Mouse (Mus musculus) neural tube, embryonic 13.5 days (tissue): ENCODE measurements around the gene Nav2. TPM values are rescaled to one million over a fixed set of nuclear protein-coding genes. Genes with fewer than 3 reads are reported as not detected.

ENCODE experiments used
- ATAC-seq: fragments of 200-750 bp; cut with Nextera tagmentation; 2 replicates; pipeline ENCODE4 v1.8.0; 2017; ENCODE audit warnings: low read depth, mild to moderate bottlenecking, moderate TSS enrichment, moderate library complexity
- H3K27ac ChIP-seq: fragments of 300-500 bp; sonication (generic); replicated peaks from 2 replicates; pipeline ENCODE4 v1.5.1; 2015; ENCODE audit warnings: moderate library complexity, mild to moderate bottlenecking, inconsistent platforms
- H3K27me3 ChIP-seq: fragments of 300-500 bp; sonication (generic); 2 replicates; pipeline ENCODE4 v1.6.1; 2015; ENCODE audit warnings: mild to moderate bottlenecking, inconsistent platforms
- H3K36me3 ChIP-seq: fragments of 300-500 bp; sonication (generic); 2 replicates; pipeline ENCODE4 v1.6.1; 2015; ENCODE audit warnings: mild to moderate bottlenecking, inconsistent platforms
- H3K4me1 ChIP-seq: fragments of 300-500 bp; sonication (generic); replicated peaks from 2 replicates; pipeline ENCODE4 v1.6.1; 2015; ENCODE audit warnings: inconsistent platforms
- H3K4me2 ChIP-seq: fragments of 300-500 bp; sonication (generic); 2 replicates; pipeline ENCODE4 v1.6.1; 2015; ENCODE audit warnings: inconsistent platforms, mild to moderate bottlenecking, moderate library complexity
- H3K4me3 ChIP-seq: fragments of 300-500 bp; sonication (generic); 2 replicates; pipeline ENCODE4 v1.5.1; 2015; ENCODE audit warnings: mild to moderate bottlenecking, inconsistent platforms
- H3K9ac ChIP-seq: fragments of 300-500 bp; sonication (generic); 2 replicates; pipeline ENCODE4 v1.6.1; 2015; ENCODE audit warnings: moderate library complexity, mild to moderate bottlenecking, inconsistent platforms
- H3K9me3 ChIP-seq: fragments of 300-500 bp; sonication (generic); 2 replicates; pipeline ENCODE4 v1.6.1; 2016; ENCODE audit warnings: inconsistent platforms
- WGBS: fragments of 180-500 bp; shearing (Covaris S2); methylation state at CpG from one replicate; pipeline ENCODE4 v1.1.7; 2015; 5-methylcytosine and 5-hydroxymethylcytosine counted together
- polyA plus RNA-seq: library from polyadenylated mRNA; unstranded; fragments of >200 nt; fragmentation: Nextera tagmentation; extraction: Ambion mirVana; gene quantifications from 2 replicates; pipeline ENCODE4 v1.2.1, GENCODE M21; 2015

Nav2 gene
- polyA plus RNA-seq, 1 experiment from 2014 or later: 19.6 TPM

DNA sequence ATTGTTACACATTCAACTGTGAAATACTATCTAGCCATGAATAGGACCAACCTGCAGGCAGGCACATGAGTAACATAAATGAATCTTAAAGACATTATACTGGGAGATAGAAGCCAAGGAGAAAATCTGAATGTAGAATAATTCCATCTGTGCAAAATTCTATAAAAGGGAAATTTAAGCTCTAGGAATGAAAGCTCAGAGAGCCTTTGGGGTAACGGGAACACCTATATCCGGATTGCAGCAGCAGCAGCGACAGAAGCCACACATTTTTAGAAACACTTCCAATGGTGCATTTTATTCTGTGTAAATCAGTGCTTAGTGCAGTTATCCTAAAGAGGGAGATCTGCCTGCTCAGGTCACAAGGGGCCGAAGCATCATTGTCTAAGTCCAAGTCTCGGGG lies 280.8 kb downstream of the Nav2 start:
- Histone ChIP-seq H3K4me2 (no peak overlapping the region), H3K4me3 (no peak overlapping the region), H3K9me3 (no peaks in the 10 kb centered on the region), H3K27me3 (no peaks in the 10 kb centered on the region), H3K27ac (peak overlapping the region; percentile 24; the same call in 1 of the 2 replicates), H3K9ac (no peak overlapping the region), H3K36me3 (no peaks in the 10 kb centered on the region), H3K4me1 (peaks cover 74% of the 10 kb centered on the region)
- no peak for ATAC-seq
- WGBS: 88% methylated on average over 5 of the region's 5 CpGs

DNA sequence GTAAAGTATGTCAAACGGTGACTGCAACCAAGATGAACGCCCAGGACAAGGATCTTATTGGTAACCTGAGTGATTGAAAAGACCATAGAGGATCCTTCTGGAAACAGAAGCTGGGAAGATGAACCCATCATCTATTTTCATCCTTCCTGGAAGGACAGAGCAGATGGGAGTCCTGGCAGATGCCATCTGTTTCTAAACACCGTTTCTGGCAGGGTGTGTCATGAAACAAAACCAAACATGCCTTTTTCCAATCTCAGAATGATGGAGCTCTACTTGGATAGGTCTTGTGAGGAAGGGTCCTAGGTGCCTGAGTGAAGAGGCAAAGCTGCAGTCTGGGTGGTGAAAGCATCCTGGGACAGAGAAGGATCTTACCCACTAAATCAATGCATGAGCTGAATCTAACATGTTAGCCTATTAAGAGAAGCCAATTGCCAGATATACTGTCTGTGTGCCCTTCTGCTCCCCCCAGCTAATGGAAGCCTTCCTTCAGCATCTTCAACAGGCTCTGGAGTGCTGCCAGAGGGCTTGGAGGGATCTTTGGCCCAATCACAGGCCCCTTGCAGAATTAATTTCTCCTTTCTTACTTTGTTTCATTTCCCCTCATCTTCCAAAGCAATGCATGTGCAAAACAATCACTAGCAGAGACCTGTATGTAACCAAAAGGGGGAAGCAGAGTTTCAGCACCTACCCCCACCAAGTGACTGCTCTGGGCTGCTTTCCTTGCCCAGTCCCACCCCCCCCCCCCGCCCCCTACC lies 281.9 kb downstream of the Nav2 start:
- no peak for ATAC-seq
- Histone ChIP-seq H3K9ac (no peak overlapping the region), H3K4me1 (peaks cover 63% of the 10 kb centered on the region), H3K9me3 (no peaks in the 10 kb centered on the region), H3K4me2 (no peak overlapping the region), H3K4me3 (no peak overlapping the region), H3K27ac (peak overlapping the region; percentile 84), H3K27me3 (no peaks in the 10 kb centered on the region), H3K36me3 (no peaks in the 10 kb centered on the region)
- WGBS: 77% methylated on average over 4 of the region's 4 CpGs

DNA sequence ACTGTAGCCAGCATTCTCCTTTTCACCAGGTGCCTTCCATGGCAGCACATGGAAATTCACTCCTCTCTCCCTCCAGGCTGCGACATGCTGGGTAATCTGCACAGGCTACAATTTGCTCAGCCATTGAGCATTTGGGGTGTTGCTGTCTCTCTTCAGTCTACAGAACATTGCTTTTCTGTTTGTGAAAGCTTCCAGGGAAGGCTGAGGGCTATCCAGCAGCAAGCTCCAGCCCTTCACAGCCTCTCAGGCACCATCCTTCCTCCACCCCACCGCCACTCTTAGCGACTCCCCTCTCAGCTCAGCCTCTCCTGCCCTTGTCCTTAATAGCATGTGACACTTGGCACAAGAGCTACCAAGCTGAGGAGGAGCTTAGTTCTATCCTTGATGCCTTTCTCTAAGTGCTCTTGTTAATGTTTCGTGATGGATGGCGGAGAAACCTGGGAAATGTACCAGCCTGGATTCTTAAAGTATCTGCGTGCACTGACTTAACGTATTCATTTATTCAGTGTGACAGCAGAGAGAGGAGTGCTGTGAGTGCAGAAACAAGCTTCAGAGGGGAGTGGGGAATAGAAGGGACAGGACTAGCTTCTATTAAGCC lies 282.7 kb downstream of the Nav2 start:
- H3K4me2 ChIP-seq: no peak overlapping the region
- H3K4me3 ChIP-seq: no peak overlapping the region
- no peaks in the 10 kb centered on the region for H3K36me3 ChIP-seq
- no peaks in the 10 kb centered on the region for H3K27me3 ChIP-seq
- no peaks in the 10 kb centered on the region for H3K9me3 ChIP-seq
- H3K9ac ChIP-seq: no peak overlapping the region; the same call in 1 of the 2 replicates
- 48% methylated on average over 7 of the region's 7 CpGs for WGBS
- H3K27ac ChIP-seq: peak overlapping the region; percentile 84
- ATAC-seq: peak; percentile 68
- peaks cover 66% of the 10 kb centered on the region for H3K4me1 ChIP-seq

DNA sequence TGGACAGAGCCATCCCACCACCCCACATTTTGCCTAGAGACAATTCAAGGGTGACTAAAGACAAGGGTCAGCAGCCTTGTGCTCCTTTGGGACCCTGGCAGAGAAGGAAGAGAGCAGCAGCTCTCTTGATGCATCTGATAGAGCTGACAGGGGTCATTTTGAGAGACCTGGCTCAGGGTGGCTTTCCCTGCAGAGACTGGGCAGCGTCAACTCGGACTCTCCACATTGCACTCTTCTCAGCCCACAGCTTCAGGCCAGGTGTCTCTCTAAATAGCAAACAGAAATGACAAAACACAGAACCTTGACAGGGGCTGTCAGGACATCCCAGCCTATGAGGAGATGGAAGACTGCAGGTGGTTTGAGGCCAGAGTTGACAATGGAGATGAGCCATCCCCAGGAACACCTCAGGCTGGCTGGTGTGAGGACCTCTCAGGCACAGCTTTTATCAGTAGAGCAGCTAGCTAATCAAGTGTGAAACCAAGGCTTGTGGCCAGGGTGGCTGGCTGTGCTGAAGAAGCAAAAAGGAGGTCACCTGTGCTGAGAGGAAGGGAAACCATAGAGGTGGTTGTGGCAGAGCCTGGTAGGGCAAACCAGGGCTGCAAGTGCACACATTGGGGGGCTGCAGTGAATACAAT lies 283.7 kb downstream of the Nav2 start:
- Histone ChIP-seq H3K27me3 (no peaks in the 10 kb centered on the region), H3K9me3 (no peaks in the 10 kb centered on the region), H3K4me1 (peaks cover 57% of the 10 kb centered on the region), H3K4me2 (no peak overlapping the region), H3K4me3 (no peak overlapping the region), H3K27ac (peak overlapping the region; percentile 84), H3K36me3 (no peaks in the 10 kb centered on the region), H3K9ac (no peak overlapping the region)
- 93% methylated on average over 2 of the region's 2 CpGs for WGBS
- no peak for ATAC-seq

DNA sequence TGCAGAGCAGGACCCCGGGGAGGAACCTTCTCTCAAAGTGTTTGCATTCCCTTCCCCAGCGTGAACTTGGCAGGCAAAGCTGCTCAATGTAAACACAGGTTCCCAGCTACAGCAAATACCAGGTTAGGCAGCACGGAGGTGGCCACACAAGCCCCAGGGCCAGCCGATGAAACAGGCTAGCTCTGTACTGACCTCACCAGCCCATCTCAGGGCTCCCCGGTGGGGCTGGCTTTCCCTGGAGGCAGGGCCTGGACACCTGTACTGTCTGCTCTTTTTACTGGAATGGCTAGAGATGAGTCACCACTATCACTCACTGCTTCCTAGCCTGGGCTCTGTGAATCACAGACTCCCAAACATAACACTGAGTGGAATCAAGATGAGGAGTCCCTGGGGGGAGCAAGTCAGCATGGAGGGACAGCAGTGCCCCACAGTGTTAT lies 287.2 kb downstream of the Nav2 start:
- no peaks in the 10 kb centered on the region for H3K36me3 ChIP-seq
- H3K9me3 ChIP-seq: no peaks in the 10 kb centered on the region
- H3K4me1 ChIP-seq: peaks cover 36% of the 10 kb centered on the region
- H3K27me3 ChIP-seq: no peaks in the 10 kb centered on the region
- no peak overlapping the region for H3K4me3 ChIP-seq
- WGBS: 61% methylated on average over 5 of the region's 5 CpGs
- no peak overlapping the region for H3K27ac ChIP-seq
- no peak overlapping the region for H3K4me2 ChIP-seq
- ATAC-seq: no peak
- H3K9ac ChIP-seq: no peak overlapping the region

DNA sequence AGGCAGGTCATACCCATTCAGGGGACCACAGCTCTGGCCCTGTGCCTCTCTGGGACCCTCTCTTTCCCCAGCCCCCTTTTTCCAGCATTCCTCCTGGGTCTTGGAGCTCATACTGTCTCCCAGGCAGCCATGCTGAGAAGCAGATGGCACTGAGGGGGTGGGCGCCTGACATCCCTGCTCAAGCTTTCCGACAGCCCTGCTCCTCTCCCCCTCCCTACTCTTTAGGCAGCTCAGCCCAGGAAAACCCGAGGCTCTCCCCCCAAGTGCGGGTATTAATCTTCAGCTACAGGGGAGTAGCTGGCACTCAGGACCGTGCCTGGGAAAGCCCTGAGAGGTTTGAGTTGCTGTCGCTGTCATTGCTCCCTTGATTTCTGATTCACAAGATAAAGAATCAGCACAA lies 290.9 kb downstream of the Nav2 start:
- Histone ChIP-seq H3K4me3 (no peak overlapping the region), H3K4me2 (no peak overlapping the region), H3K4me1 (peaks cover 38% of the 10 kb centered on the region), H3K36me3 (no peaks in the 10 kb centered on the region), H3K9ac (no peak overlapping the region), H3K27me3 (no peaks in the 10 kb centered on the region), H3K9me3 (no peaks in the 10 kb centered on the region), H3K27ac (peak overlapping the region; percentile 65)
- WGBS: 18% methylated on average over 6 of the region's 6 CpGs
- peak; percentile 68 for ATAC-seq

DNA sequence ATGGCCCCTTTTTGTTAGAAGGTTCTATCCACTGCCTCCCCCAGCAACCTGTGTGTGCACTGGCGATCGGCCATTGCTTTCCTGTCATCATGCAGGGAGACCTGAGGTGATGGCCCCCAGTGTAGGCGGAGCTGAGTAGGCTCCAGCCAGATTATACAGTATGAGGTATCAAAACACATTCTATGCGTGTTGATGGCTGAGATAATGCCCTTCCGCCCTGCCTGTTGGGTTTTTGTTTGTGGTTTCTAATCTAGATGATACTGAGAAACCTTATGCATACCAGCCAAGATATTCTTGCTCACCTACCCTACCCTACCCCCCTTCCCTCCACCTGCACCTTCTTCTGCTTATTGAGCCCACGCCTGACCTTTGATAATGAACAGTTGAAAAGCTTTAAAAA lies 291.8 kb downstream of the Nav2 start:
- ATAC-seq: no peak
- H3K9me3 ChIP-seq: no peaks in the 10 kb centered on the region
- H3K27ac ChIP-seq: no peak overlapping the region
- no peak overlapping the region for H3K4me2 ChIP-seq
- H3K9ac ChIP-seq: no peak overlapping the region
- H3K4me3 ChIP-seq: no peak overlapping the region
- H3K27me3 ChIP-seq: no peaks in the 10 kb centered on the region
- 88% methylated on average over 6 of the region's 6 CpGs for WGBS
- H3K4me1 ChIP-seq: peaks cover 38% of the 10 kb centered on the region
- H3K36me3 ChIP-seq: no peaks in the 10 kb centered on the region

DNA sequence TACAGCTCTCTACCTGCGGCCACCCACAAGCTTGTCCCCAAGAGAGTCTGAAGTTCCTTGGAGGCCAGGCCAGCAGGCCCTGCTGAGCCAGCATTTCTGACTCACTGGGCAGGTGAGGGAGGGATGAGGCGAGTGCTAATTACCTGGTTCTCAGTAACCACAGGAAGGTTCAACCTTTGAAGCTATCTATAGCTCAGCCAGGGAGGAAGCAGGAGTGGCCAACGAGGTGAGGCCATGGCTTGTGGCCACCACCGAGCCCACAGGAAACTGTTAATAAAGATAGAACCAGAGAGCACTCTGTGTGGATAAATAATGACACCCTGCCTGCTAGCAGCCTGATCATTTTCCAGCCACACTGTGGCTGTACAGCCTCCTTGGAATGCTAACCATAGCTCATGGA lies 294.5 kb downstream of the Nav2 start:
- Histone ChIP-seq H3K27ac (no peak overlapping the region), H3K27me3 (no peaks in the 10 kb centered on the region), H3K4me3 (no peak overlapping the region), H3K4me1 (peaks cover 34% of the 10 kb centered on the region), H3K36me3 (no peaks in the 10 kb centered on the region), H3K9me3 (no peaks in the 10 kb centered on the region), H3K9ac (no peak overlapping the region), H3K4me2 (no peak overlapping the region)
- WGBS: 71% methylated on average over 4 of the region's 4 CpGs
- no peak for ATAC-seq

DNA sequence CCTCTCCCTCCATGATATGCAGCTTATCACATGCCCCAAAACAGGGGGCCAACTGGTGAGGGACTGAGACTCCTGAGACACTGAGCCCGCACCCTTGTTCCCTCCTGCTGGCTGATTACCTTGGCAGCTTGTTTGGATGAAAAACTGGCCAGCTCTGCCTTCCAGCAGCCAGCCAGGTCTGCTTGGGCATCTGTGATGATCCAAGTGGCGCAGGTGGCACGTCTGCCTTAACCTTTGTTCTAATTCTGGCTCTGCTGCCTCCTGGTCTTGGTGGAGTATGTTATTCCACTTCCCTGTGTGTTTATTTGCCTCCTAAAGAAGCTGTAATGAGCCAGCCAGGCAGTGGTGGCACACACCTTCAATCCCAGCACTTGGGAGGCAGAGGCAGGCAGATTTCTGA lies 296.3 kb downstream of the Nav2 start:
- no peak overlapping the region for H3K9ac ChIP-seq
- H3K36me3 ChIP-seq: no peaks in the 10 kb centered on the region
- no peak overlapping the region for H3K27ac ChIP-seq
- no peak overlapping the region for H3K4me3 ChIP-seq
- 89% methylated on average over 3 of the region's 3 CpGs for WGBS
- no peak for ATAC-seq
- H3K9me3 ChIP-seq: no peaks in the 10 kb centered on the region
- H3K4me1 ChIP-seq: peaks cover 32% of the 10 kb centered on the region
- H3K27me3 ChIP-seq: no peaks in the 10 kb centered on the region
- no peak overlapping the region for H3K4me2 ChIP-seq

DNA sequence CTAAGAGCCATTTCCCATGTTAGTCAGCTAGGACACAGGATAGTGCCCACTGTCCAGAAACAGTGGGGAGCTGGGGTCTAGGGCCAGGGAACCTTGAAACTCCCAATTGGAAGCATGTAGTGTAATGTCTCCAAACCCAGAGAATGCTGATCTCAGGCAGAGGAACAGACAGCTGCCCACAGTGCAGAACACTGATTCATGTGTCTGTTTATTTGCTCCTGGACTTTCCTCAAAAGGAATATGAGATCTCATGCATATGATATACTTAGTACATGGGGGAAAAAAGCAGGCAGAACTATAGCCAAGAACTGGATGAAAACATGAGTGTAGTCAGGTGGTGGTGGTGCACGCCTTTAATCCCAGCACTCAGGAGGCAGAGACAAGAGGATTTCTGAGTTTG lies 297.0 kb downstream of the Nav2 start:
- no peaks in the 10 kb centered on the region for H3K27me3 ChIP-seq
- WGBS: 97% methylated on average over 1 of the region's 1 CpGs
- no peaks in the 10 kb centered on the region for H3K9me3 ChIP-seq
- H3K36me3 ChIP-seq: no peaks in the 10 kb centered on the region
- ATAC-seq: no peak
- H3K9ac ChIP-seq: no peak overlapping the region
- peaks cover 33% of the 10 kb centered on the region for H3K4me1 ChIP-seq
- no peak overlapping the region for H3K4me2 ChIP-seq
- H3K27ac ChIP-seq: no peak overlapping the region
- H3K4me3 ChIP-seq: no peak overlapping the region

DNA sequence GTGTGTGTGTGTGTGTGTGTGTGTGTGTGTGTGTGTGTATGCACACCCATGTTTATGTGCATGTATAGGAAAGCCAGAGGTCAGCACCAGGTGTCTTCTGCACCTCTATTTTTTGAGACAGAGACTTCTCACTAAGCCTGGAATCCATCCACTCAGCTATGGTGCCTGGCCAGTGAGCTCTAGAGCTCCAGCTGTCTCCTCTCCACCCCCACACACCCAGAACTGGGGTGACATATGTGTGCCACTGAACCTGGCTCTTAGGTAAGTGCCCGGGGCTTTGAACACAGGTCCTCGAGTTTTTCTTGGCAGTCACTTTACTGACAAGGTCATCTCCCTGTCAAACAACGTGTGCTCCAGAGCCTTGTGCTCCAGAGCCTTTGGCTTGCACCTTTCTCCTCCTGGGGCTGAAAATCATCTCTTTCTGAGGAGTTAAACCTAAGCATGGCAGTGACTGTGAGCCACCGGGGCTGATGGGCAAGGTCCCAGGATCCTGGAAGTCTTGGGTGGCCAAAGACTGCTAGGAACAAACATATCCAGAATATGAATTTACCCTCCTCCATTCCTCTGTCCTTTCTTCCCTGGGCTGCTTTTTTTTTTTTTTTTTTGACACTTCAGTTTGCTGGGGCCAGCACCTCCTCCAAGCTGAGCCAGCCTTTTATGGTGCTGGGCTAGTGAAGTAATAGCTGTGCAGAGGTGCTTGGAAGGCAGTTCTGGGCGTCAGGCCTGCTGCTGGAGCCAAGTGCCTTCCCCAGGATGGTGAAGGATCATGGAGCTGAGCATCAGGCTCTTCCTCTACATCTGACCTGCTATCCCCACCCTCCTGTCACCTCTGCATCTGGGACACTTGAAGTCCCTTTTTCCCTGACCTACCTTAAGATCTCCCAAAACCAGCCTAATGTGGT lies 298.5 kb downstream of the Nav2 start:
- Histone ChIP-seq H3K9me3 (no peaks in the 10 kb centered on the region), H3K27ac (no peak overlapping the region), H3K4me1 (peaks cover 29% of the 10 kb centered on the region), H3K27me3 (no peaks in the 10 kb centered on the region), H3K4me3 (no peak overlapping the region), H3K9ac (no peak overlapping the region), H3K36me3 (no peaks in the 10 kb centered on the region), H3K4me2 (no peak overlapping the region)
- WGBS: 77% methylated on average over 5 of the region's 5 CpGs
- no peak for ATAC-seq

DNA sequence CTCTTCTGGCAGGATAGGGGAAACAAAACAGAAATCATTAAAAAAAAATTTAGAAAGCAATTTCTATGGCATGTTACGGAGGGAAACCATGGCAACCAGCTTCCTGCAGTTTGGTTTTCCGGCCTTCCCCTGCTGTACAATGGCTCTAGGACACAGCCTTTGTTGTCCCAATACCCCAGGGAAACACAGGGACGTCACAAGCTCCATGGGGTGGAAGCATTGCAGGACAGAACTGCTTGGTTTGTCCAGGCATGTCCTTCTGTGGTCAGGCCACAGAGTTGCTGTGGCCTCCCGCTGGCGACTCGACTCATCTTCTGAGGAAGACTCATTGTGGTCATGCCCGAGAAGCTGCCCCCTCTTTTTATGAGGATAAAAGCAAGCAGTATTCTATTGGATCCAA lies 301.0 kb downstream of the Nav2 start:
- Histone ChIP-seq H3K4me2 (no peak overlapping the region), H3K4me1 (peaks cover 14% of the 10 kb centered on the region), H3K27ac (0 out of 2 replicates have a peak overlapping the region, but pooled peaks have one; percentile 33), H3K4me3 (no peak overlapping the region), H3K9me3 (no peaks in the 10 kb centered on the region), H3K36me3 (no peaks in the 10 kb centered on the region), H3K27me3 (no peaks in the 10 kb centered on the region), H3K9ac (no peak overlapping the region)
- WGBS: 36% methylated on average over 7 of the region's 7 CpGs
- ATAC-seq: no peak
